Mouse (Mus musculus) liver, embryonic 16.5 days (tissue): ENCODE measurements at regions not wholly inside any gene's neighbourhood (a gene's known extent, or its start where the extent isn't known, plus 50 kb on each side); places are given as distances from the start of the nearest gene placed in this dataset.

Experiments used
- ATAC-seq: fragments of 200-750 bp; cut with Nextera tagmentation; 2 replicates; pipeline ENCODE4 v1.8.0; 2017; ENCODE audit warnings: low read depth, mild to moderate bottlenecking, moderate number of reproducible peaks, moderate library complexity
- H3K27ac ChIP-seq: fragments of 300-500 bp; sonication (generic); 2 replicates; pipeline ENCODE4 v1.5.1; 2014; ENCODE audit warnings: mild to moderate bottlenecking, low read length
- H3K27me3 ChIP-seq: fragments of 300-500 bp; sonication (generic); 2 replicates; pipeline ENCODE4 v1.6.1; 2014; ENCODE audit warnings: low read depth, low read length, mixed read lengths; ENCODE audit not compliant: control insufficient read depth, insufficient read depth
- H3K36me3 ChIP-seq: fragments of 300-500 bp; sonication (generic); 2 replicates; pipeline ENCODE4 v1.6.1; 2014; ENCODE audit warnings: mild to moderate bottlenecking; ENCODE audit not compliant: control insufficient read depth, insufficient read depth
- H3K4me1 ChIP-seq: fragments of 300-500 bp; sonication (generic); 2 replicates; pipeline ENCODE4 v1.6.1; 2014; ENCODE audit warnings: low read depth, low read length, mixed read lengths; ENCODE audit not compliant: control insufficient read depth
- H3K4me2 ChIP-seq: fragments of 300-500 bp; sonication (generic); 2 replicates; pipeline ENCODE4 v1.6.1; 2014; ENCODE audit warnings: low read depth, low read length, mixed read lengths
- H3K4me3 ChIP-seq: fragments of 300-500 bp; sonication (generic); 2 replicates; pipeline ENCODE4 v1.5.1; 2014; ENCODE audit warnings: low read depth, mild to moderate bottlenecking, low read length
- H3K9ac ChIP-seq: fragments of 300-500 bp; sonication (generic); 2 replicates; pipeline ENCODE4 v1.6.1; 2014; ENCODE audit warnings: low read depth, low read length
- H3K9me3 ChIP-seq: fragments of 300-500 bp; sonication (generic); replicated peaks from 2 replicates; pipeline ENCODE4 v1.6.1; 2016; ENCODE audit warnings: low read length; ENCODE audit not compliant: control insufficient read depth
- WGBS: fragments of 180-500 bp; shearing (Covaris S2); extraction: QIAGEN DNeasy Blood & Tissue Kit; methylation state at CpG from one replicate; pipeline ENCODE4 v1.1.7; 2014; ENCODE audit not compliant: insufficient replicate concordance; 5-methylcytosine and 5-hydroxymethylcytosine counted together

DNA sequence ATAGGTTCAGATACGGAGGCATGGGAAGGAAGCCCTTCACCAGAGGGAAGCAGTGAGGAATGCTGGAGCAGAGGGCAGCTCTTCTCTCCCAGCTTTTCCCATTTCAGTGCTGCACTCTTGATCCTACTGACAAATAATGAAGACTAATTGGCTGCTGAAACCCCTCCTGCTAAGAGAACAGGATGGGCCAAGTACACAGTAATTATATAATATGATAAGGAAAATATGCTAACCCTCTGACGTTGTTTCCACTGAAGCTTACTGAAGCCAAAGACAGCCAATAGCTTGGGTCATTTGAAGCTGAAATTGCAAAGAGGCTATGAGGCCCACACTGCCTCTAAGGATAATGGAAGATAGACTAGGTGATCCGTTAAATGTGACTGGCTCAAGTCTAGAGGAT is 375.0 kb upstream of the Pbx1 start:
- ATAC-seq: no peak
- H3K4me3 ChIP-seq: no peak overlapping the region
- 46% methylated on average over 3 of the region's 3 CpGs for WGBS
- no peaks in the 10 kb centered on the region for H3K27me3 ChIP-seq
- no peak overlapping the region for H3K4me2 ChIP-seq
- H3K4me1 ChIP-seq: no peaks in the 10 kb centered on the region
- no peaks in the 10 kb centered on the region for H3K36me3 ChIP-seq
- no peaks in the 10 kb centered on the region for H3K9me3 ChIP-seq
- no peak overlapping the region for H3K27ac ChIP-seq
- no peak overlapping the region for H3K9ac ChIP-seq

DNA sequence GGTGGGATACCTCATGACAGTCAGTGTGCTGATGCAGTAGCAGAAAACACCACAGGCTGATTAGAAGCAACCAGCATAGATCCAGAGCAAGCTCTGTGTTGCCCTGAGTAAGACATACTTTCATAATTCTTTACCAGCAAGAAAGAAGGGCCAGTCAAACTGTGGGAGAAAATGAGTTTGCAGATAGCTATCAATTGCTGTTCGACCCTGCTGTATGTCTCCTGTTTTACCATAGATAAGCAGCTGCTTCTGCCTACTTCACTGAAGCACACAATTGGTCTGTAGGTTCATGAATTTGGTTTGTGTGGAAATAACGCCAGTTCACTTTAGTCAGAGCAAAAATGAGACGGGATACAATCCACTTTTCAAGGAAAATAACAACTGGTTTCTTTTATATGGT is 373.4 kb upstream of the Pbx1 start:
- no peaks in the 10 kb centered on the region for H3K36me3 ChIP-seq

DNA sequence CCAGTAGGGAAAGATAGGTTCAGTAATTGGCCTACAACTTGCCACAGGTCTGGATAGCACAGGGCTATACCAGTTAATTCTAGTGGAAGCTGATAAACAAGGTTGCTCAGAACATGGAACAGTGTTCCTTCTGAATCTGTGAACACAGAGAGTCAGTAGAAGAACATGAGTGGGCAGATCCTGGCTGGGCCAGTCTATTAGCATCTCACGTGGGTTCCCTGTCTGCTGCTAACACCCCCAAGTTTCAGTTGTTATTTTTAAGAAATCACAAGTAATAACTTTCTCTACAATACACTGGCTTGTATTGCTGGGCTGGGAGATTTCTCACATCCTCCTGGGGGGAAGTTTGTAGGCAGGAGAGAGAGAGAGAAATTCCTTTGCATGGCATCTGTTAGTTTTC is 369.0 kb upstream of the Pbx1 start:
- Histone ChIP-seq H3K4me1 (no peaks in the 10 kb centered on the region), H3K4me3 (no peak overlapping the region), H3K9me3 (no peaks in the 10 kb centered on the region), H3K36me3 (no peaks in the 10 kb centered on the region), H3K9ac (no peak overlapping the region), H3K27me3 (no peaks in the 10 kb centered on the region), H3K27ac (no peak overlapping the region), H3K4me2 (no peak overlapping the region)
- no peak for ATAC-seq
- 50% methylated on average over 1 of the region's 1 CpGs for whole genome bisulfite sequencing

More for the DNA sequence above, 373.4 kb upstream of the Pbx1 start:
- H3K27me3 ChIP-seq: no peaks in the 10 kb centered on the region
- no peak overlapping the region for H3K4me2 ChIP-seq
- H3K9ac ChIP-seq: no peak overlapping the region
- H3K4me1 ChIP-seq: no peaks in the 10 kb centered on the region
- no peak for ATAC-seq
- no peak overlapping the region for H3K4me3 ChIP-seq
- H3K9me3 ChIP-seq: no peaks in the 10 kb centered on the region
- WGBS: 33% methylated on average over 3 of the region's 3 CpGs
- no peak overlapping the region for H3K27ac ChIP-seq

DNA sequence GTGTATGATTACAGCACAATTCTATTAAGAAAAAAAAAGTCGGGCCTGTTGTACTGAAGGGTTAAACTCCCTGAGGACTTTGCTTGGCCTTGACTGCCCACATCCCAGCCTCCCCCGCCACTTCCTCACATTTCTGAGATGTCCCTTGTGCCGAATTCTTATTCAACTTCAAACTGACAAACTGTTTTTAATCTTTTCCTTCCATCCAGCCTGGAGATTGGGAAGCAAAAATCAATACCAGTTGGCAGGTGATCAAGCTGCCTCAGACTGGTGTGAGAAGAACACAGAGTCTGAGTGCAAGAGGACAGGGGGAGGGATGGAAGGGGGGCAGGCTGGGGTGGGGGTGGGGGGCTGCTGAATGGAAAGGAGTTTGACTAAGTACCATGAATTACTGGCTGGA is 354.7 kb upstream of the Pbx1 start:
- no peak overlapping the region for H3K9ac ChIP-seq
- no peak for ATAC-seq
- no peaks in the 10 kb centered on the region for H3K9me3 ChIP-seq
- H3K4me2 ChIP-seq: no peak overlapping the region
- no peaks in the 10 kb centered on the region for H3K36me3 ChIP-seq
- no peaks in the 10 kb centered on the region for H3K4me1 ChIP-seq
- H3K27me3 ChIP-seq: no peaks in the 10 kb centered on the region
- no peak overlapping the region for H3K27ac ChIP-seq
- H3K4me3 ChIP-seq: no peak overlapping the region
- WGBS: 27% methylated on average over 3 of the region's 3 CpGs

DNA sequence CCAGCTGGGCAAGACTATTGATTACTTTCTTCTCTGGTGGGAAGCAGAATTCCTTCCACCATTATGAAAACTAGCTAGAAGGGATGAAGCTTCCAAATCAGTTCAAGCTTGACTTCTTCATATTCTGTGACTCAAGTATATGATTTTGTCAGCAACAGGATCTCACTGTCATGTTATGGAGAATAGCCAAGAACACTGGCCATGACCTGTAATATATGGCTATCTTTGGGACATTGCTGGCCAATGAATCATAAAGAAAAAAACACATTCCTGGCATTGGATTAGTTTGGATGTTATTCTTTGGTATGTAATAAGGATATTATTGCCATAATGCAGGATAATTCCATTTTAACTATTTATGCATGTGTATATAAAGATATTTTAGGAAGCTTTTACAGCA is 351.8 kb upstream of the Pbx1 start:
- H3K4me3 ChIP-seq: no peak overlapping the region
- no peaks in the 10 kb centered on the region for H3K36me3 ChIP-seq
- no peak overlapping the region for H3K27ac ChIP-seq
- no peak for ATAC-seq
- no peak overlapping the region for H3K9ac ChIP-seq
- no peak overlapping the region for H3K4me2 ChIP-seq
- no peaks in the 10 kb centered on the region for H3K4me1 ChIP-seq
- H3K9me3 ChIP-seq: no peaks in the 10 kb centered on the region
- no peaks in the 10 kb centered on the region for H3K27me3 ChIP-seq

DNA sequence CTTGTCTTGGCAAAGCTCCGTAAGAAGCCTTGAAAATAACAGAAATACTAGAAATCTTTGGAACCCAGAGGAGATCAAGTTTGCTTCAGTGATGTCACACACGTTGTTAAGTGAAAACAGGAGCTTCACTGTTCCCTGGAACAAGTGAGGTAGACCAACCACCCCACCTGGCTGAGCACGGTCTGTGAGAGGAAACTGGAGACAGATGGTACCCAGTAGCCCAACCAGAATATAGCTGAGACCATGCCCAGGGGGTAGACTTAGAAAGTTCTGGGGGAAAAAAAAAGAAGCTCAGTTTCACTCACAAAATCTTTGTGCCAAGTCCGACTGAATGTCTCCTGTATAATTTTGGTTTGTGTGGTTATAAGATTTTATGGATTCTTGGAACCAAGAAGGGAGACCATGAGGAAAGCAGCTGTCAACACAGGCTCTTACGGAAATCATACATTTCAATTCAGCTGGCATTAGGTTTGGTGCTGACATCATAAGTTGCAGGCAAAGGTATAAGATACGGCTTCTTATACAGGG is 332.4 kb upstream of the Pbx1 start:
- ATAC-seq: no peak
- no peak overlapping the region for H3K27ac ChIP-seq
- no peak overlapping the region for H3K4me2 ChIP-seq
- WGBS: 58% methylated on average over 6 of the region's 6 CpGs
- H3K4me3 ChIP-seq: no peak overlapping the region
- no peaks in the 10 kb centered on the region for H3K27me3 ChIP-seq
- no peak overlapping the region for H3K9ac ChIP-seq
- no peaks in the 10 kb centered on the region for H3K36me3 ChIP-seq
- no peaks in the 10 kb centered on the region for H3K4me1 ChIP-seq
- no peaks in the 10 kb centered on the region for H3K9me3 ChIP-seq

DNA sequence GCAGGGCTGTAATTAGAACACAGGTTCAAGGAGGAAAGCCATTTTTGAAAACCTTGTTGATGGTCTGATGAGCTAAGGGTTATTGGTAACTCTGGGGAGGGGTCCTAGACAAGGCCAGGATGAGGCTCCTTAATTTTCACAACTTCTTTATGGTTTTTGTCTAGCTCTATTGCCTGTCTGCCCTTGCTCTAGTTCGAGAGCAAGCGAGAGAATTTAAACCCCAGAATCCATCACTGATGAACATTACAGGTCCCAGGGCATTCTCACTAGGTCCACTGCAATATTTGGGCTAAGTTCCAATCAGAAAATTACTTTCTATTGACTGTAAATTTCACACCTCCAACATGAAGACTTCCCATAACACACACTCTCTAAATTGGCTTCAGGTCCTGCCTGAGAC is 329.0 kb upstream of the Pbx1 start:
- no peak overlapping the region for H3K27ac ChIP-seq
- 58% methylated on average over 2 of the region's 2 CpGs for WGBS
- no peak overlapping the region for H3K4me3 ChIP-seq
- H3K27me3 ChIP-seq: no peaks in the 10 kb centered on the region
- no peaks in the 10 kb centered on the region for H3K9me3 ChIP-seq
- no peaks in the 10 kb centered on the region for H3K4me1 ChIP-seq
- H3K9ac ChIP-seq: no peak overlapping the region
- ATAC-seq: no peak
- no peak overlapping the region for H3K4me2 ChIP-seq
- H3K36me3 ChIP-seq: no peaks in the 10 kb centered on the region

DNA sequence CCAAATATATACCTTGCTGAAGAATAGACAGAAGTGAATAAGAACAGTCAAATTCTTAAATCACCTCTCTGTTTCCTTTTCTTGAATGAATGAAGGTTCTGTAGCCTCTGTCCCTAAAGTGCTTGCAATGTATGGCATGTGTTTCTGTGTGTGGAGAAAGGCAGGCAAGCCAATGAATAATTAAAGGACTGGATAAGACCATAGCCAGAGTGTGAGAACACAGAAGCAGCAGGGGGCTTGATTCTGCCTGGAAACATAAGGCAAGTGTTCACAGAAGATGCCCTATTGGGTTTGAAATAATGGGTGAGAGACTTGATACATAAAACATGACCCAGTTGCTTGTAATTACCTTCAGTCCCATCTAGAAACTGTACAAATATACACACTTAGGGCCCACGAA is 328.2 kb upstream of the Pbx1 start:
- H3K36me3 ChIP-seq: no peaks in the 10 kb centered on the region
- no peak overlapping the region for H3K4me2 ChIP-seq
- H3K9ac ChIP-seq: no peak overlapping the region
- no peak for ATAC-seq
- no peak overlapping the region for H3K4me3 ChIP-seq
- no peaks in the 10 kb centered on the region for H3K9me3 ChIP-seq
- no peaks in the 10 kb centered on the region for H3K4me1 ChIP-seq
- 34% methylated on average over 1 of the region's 1 CpGs for whole genome bisulfite sequencing
- no peak overlapping the region for H3K27ac ChIP-seq
- no peaks in the 10 kb centered on the region for H3K27me3 ChIP-seq

DNA sequence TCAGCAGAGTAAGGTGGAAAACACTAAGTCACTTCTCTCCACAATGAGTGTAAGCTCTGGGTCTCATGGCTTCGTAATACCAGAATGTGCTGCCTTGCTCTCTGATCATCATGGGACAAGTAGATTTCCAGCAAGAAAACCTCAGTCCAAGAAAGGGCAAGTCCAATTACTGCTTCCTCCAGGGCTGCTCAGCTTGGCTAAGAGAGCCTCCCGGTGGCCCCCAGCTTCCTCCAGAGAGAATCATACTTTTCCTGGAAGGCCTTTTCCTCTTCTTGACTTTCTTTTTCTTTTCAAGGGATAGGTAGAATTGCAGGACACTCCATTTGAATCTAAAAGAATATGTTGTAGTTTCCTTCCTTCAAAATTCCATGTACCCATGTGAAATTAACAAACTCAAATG is 326.8 kb upstream of the Pbx1 start:
- Histone ChIP-seq H3K4me3 (no peak overlapping the region), H3K9ac (no peak overlapping the region), H3K9me3 (no peaks in the 10 kb centered on the region), H3K36me3 (no peaks in the 10 kb centered on the region), H3K4me2 (no peak overlapping the region), H3K27ac (no peak overlapping the region), H3K4me1 (no peaks in the 10 kb centered on the region), H3K27me3 (no peaks in the 10 kb centered on the region)
- ATAC-seq: no peak
- WGBS: 63% methylated on average over 2 of the region's 2 CpGs

DNA sequence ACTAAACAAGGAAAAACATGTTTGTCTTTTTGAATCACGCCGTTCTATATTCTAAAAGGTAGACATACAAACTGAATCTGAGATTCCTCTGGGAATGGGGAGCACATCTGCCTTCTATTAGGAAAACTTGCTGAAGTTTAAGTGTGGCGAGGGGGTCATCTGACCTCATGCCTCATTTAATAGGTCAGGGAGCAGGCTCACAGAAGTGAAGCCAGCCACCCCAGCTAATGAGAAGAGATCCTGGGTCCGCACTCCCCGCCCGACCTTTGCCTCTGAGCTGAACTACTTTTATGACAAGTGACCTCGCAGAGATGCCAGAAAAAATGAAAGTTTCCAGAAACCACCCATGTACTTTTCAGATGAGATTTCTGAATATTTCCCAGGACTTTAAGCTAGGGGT is 322.1 kb upstream of the Pbx1 start:
- Histone ChIP-seq H3K27me3 (no peaks in the 10 kb centered on the region), H3K4me1 (no peaks in the 10 kb centered on the region), H3K4me2 (no peak overlapping the region), H3K4me3 (no peak overlapping the region), H3K9ac (no peak overlapping the region), H3K27ac (no peak overlapping the region), H3K9me3 (no peaks in the 10 kb centered on the region), H3K36me3 (no peaks in the 10 kb centered on the region)
- ATAC-seq: no peak
- WGBS: 67% methylated on average over 7 of the region's 7 CpGs
